Comparison of ENCODE assay signal across 14 mouse cellular contexts in the genomic region with DNA sequence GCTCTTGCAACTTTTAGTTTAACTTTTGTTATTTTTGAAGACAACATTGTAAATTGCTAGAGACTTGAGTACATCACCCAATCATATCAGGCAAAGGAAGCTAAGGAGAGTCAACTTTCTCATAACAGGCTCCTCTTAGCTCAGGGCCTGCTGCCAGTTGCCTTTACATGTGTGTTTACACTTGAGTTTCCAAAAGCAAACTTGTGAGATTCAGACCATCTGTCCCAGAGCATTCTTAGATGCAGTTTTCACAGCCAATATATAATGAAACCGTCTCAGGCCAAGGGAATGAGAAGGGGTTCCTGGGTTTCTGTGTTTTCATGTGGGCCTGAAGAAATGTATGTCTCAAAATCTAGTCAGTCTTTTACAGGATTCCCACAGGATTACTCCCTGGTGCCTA.
A peak's percentile ranks its signal among the peaks of the same experiment; 100 is the strongest.
DNase-seq lines count a peak whose midpoint lies in the region; ATAC-seq and TF ChIP-seq lines count a peak whose summit lies in the region.
"Had no signal": no experiment of that assay in that cellular context is flagged by ENCODE, and none has a peak within 500 bp of the region (broad histone marks: within the 10 kb centered on the region; RNA-seq: fewer than 3 reads in every experiment).

No protein-coding gene starts in this region.

- no peak overlapping the region for H3K4me2 ChIP-seq in lung, embryonic 15.5 days
- no peak overlapping the region for H3K4me2 ChIP-seq in stomach, embryonic 16.5 days (ENCODE audit: low read depth, low read length)
- H3K4me2 ChIP-seq: midbrain, embryonic 12.5 days had no signal

- H3K4me1 ChIP-seq in lung, embryonic 15.5 days = no peaks in the 10 kb centered on the region
- H3K4me1 ChIP-seq in stomach, embryonic 16.5 days (ENCODE audit: control insufficient read depth, insufficient read depth, low read length) = no peaks in the 10 kb centered on the region
- H3K4me1 ChIP-seq in thymus, adult 2 months (replicated peaks; ENCODE audit: control insufficient read depth, insufficient read depth, low read length) = no peaks in the 10 kb centered on the region
- H3K4me1 ChIP-seq: heart, embryonic 10.5 days; midbrain, embryonic 12.5 days had no signal

- TF ChIP-seq CTCF in thymus, adult 2 months (IDR thresholded peaks at IDR 0.05; ENCODE audit: borderline replicate concordance, control insufficient read depth, extremely low read depth, insufficient read depth, low read length, poor library complexity) = no peak

- intact Hi-C loops in left cerebral cortex, postnatal 25 days (cut with DNase I) = no loop called here
- intact Hi-C loops in heart, postnatal 36 days (cut with DNase I) = no loop called here

- H3K4me3 ChIP-seq in lung, embryonic 15.5 days = no peak overlapping the region
- no peak overlapping the region for H3K4me3 ChIP-seq in stomach, embryonic 16.5 days (replicated peaks; ENCODE audit: low read length)
- no peak overlapping the region for H3K4me3 ChIP-seq in thymus, adult 2 months (ENCODE audit: control insufficient read depth, insufficient read depth, low read length)
- H3K4me3 ChIP-seq: gastrocnemius, adult 2 months; heart, embryonic 10.5 days; midbrain, embryonic 12.5 days had no signal

- H3K27ac ChIP-seq in lung, embryonic 15.5 days = no peak overlapping the region
- no peak overlapping the region for H3K27ac ChIP-seq in stomach, embryonic 16.5 days (ENCODE audit: low read length)
- H3K27ac ChIP-seq in thymus, adult 2 months (ENCODE audit: control insufficient read depth, insufficient read depth, low read length) = no peak overlapping the region
- H3K27ac ChIP-seq: gastrocnemius, adult 2 months; heart, embryonic 10.5 days; midbrain, embryonic 12.5 days had no signal

- H3K9ac ChIP-seq in lung, embryonic 15.5 days = no peak overlapping the region
- no peak overlapping the region for H3K9ac ChIP-seq in stomach, embryonic 16.5 days (ENCODE audit: low read length)
- H3K9ac ChIP-seq: midbrain, embryonic 12.5 days had no signal

- no peaks in the 10 kb centered on the region for H3K9me3 ChIP-seq in lung, embryonic 15.5 days
- H3K9me3 ChIP-seq in stomach, embryonic 16.5 days (replicated peaks; ENCODE audit: control insufficient read depth, low read length) = no peaks in the 10 kb centered on the region
- H3K9me3 ChIP-seq: heart, embryonic 10.5 days; midbrain, embryonic 12.5 days had no signal

- no peak for DNase-seq in lung, adult 18-20 months
- peak; percentile 25 to 33 for DNase-seq in frontal cortex, postnatal 10 days (ENCODE audit: low spot score in 2 of 2)
- peak; percentile 31 to 84 for DNase-seq in left cerebral cortex, postnatal 25 days (ENCODE audit: low spot score in 2 of 2)
- no peak for DNase-seq in heart, postnatal 36 days
- DNase-seq in thymus, adult 2 months = no peak
- DNase-seq: cerebellum, adult 18-20 months; gastrocnemius, adult 2 months; kidney, postnatal 25 days; liver had no signal

- no peaks in the 10 kb centered on the region for H3K27me3 ChIP-seq in lung, embryonic 15.5 days
- no peaks in the 10 kb centered on the region for H3K27me3 ChIP-seq in stomach, embryonic 16.5 days (ENCODE audit: control insufficient read depth, insufficient read depth, low read length)
- no peaks in the 10 kb centered on the region for H3K27me3 ChIP-seq in thymus, adult 2 months (ENCODE audit: control insufficient read depth, insufficient read depth, low read length)
- H3K27me3 ChIP-seq: midbrain, embryonic 12.5 days had no signal

- H3K36me3 ChIP-seq in lung, embryonic 15.5 days = no peaks in the 10 kb centered on the region
- no peaks in the 10 kb centered on the region for H3K36me3 ChIP-seq in stomach, embryonic 16.5 days (ENCODE audit: control insufficient read depth, insufficient read depth, low read length)
- H3K36me3 ChIP-seq in thymus, adult 2 months (ENCODE audit: control insufficient read depth, insufficient read depth, low read length) = no peaks in the 10 kb centered on the region
- H3K36me3 ChIP-seq: heart, embryonic 10.5 days; midbrain, embryonic 12.5 days had no signal

- ATAC-seq in lung, embryonic 15.5 days (ENCODE audit: borderline replicate concordance, extremely low read depth, low FRiP score, low TSS enrichment) = peak; percentile 75; the same call in 1 of the 2 replicates
- ATAC-seq in stomach, embryonic 16.5 days (ENCODE audit: insufficient read depth, low FRiP score) = peak; percentile 62; the same call in 1 of the 2 replicates
- ATAC-seq: activated CD4-positive, CD25-positive, alpha-beta regulatory T cell, adult 4 months had no signal

- 15% methylated on average over 1 of the region's 1 CpGs for WGBS in lung, embryonic 15.5 days
- WGBS in stomach, embryonic 16.5 days = 32% methylated on average over 1 of the region's 1 CpGs
- 77% methylated on average over 1 of the region's 1 CpGs for WGBS in thymus, adult 2 months

- no peak for TF ChIP-seq POLR2A in thymus, adult 2 months (IDR thresholded peaks at IDR 0.05; ENCODE audit: control insufficient read depth, extremely low read depth, insufficient read depth, low read length, poor library complexity)

Comparison
In these comparisons a context has a peak if more than half of its experiments do, and no peak if none do; other contexts are left out.
1. DNase-seq: peak in frontal cortex, postnatal 10 days (2 of 2) and left cerebral cortex, postnatal 25 days (2 of 2); none in lung, adult 18-20 months (0 of 2), heart, postnatal 36 days (0 of 2) and thymus, adult 2 months (single experiment).